Mouse (Mus musculus) heart, adult 9 months (tissue): ENCODE data around the gene Slc22a21.
"Not testable (repeated sequence)": the region's sequence is repeated elsewhere in the genome, so short reads cannot be mapped to it uniquely, and the experiment has no call there.

Experiments
- DNase-seq, 2 experiments: peaks; one replicate each; pipeline ENCODE4 v3.0.0; 2022; ENCODE audit warnings: low spot score in 2 of 2

The Slc22a21 gene

GRCm38 (mm10) chr11:53979788-53980621, at the start of gene Slc22a21:
Gene Slc22a21 (minus strand): TSS chr11:53980332.
- DNase-seq = peak; percentile 63 to 73

- no peak for DNase-seq
Observed at GRCm38 (mm10) chr11:54028997-54029396, 48.9 kb upstream of the Slc22a21 start.

GRCm38 (mm10) chr11:54028044-54028951, 48.2 kb upstream of the Slc22a21 start, which contains the start of gene Slc22a4:
Gene Slc22a4 (minus strand): TSS chr11:54028090.
- DNase-seq = peak; percentile 81 to 83

GRCm38 (mm10) chr11:54027131-54028043, 47.3 kb upstream of the Slc22a21 start:
- DNase-seq = no peak

DNA sequence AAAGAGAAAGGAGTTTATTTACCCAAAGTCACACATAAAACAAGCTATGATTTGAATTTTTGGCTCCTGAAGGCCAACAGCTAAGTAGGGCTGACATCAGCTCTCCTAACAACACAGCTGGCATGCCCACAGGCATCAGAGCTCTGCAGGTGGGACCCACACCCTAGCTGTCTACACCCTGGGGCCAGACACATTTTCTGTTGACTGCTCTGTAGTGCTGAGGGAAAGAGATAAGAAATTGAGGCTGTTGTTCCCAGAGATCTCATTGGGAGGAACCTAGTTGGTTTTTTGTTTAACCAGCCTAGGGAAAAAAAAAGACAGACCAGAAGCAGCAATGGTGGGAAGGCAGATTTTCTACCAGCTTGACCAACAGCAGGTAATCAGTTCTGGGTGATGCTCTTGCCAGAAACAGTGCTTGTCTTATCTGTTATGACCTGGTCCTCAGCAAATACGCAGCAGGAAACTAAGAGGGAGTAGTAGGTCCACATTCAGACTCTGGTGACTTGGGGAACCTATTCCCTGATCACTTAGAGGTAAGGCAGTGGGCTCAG, 46.4 kb upstream of the Slc22a21 start:
- no peak for DNase-seq

- no peak for DNase-seq
Observed at GRCm38 (mm10) chr11:54021396-54022093, 41.4 kb upstream of the Slc22a21 start.

DNA sequence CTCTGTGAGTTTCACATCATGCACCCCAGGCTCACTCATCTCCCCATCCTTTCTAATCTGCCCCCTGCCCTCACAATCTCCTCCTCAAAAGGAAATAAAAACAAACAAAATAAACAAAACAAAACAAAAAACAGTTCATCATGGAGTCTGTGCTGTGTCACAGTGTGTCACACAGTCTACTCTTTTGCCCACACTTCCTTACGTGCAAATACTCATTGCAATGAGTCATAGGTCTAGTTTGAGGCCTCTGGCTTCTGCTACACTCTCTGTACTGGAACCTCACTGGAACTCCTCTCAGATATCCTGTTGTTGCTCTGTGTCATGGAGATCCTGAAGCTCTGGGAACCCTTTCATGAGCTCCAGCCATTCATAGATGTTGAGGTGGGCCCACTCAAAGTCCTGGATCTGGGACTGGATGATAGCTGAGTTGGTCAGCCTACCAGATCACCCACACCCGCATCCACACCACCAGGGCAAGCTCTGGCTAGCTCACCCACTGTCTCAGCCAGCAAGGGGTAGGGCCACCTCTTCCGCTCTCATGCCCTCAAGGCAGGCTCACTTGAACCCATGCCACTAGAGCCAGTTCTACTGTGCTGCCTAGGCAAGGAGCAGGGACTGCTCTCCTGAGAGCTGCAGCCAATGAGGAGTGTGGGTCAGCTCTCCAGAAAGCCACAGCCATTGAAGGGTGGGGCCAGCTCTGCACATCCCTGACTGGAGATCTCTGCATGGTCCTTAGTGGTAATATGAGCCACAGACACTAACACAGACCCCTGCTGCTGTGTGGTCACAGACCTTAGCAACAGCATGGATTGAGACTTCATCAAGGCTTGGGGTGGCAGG, 39.0 kb upstream of the Slc22a21 start:
- no peak for DNase-seq

- no peak for DNase-seq
Observed at GRCm38 (mm10) chr11:54017596-54017995, 37.5 kb upstream of the Slc22a21 start.

DNA sequence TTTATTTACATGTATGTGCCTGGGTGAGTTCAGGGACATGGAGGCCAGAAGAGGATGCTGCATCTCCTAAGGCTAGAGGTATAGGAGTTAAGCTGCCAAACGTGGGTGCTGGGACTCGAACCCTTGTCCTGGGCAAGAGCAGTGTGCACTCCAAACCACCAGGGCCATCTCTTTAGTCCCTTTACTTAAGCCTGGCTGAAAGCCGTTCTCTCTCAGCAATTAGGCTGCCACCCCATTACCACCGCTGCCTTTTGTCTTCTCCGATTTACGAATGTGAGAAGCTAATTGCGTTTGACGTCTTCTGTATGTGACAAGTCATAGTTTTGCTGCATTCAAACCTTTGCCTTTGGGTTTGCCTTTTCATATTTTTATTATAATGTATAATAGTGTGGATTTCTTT, 35.9 kb upstream of the Slc22a21 start:
- no peak for DNase-seq

- DNase-seq = no peak
Observed at GRCm38 (mm10) chr11:54012961-54013360, 32.8 kb upstream of the Slc22a21 start.

GRCm38 (mm10) chr11:54011255-54011654, 31.1 kb upstream of the Slc22a21 start:
- DNase-seq = no peak

DNA sequence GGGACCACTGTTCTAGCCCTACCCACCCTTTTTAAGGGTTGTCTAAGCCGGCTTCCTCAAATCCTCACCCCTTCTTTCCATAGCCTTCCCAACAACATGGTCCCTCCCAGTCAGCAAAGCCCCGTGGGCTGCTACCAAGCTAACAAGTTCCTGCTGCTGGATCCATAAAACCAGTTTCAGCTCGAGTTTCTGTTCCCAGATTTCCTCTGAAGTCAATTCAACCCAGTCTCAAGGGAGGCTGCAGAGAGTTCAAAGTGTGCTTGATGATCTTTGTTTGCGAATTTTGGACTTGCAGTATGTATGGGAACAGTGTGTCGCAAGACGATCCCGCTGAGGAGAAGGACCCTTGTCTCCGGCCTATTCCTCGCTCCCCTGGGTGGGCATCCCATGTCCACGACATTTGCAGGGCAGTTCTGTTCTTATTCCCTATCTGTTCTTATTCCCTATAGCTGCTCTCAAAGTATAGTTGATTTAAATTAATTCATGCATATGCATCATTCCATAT, 28.3 kb upstream of the Slc22a21 start:
- peak; percentile 32 to 55 for DNase-seq

DNA sequence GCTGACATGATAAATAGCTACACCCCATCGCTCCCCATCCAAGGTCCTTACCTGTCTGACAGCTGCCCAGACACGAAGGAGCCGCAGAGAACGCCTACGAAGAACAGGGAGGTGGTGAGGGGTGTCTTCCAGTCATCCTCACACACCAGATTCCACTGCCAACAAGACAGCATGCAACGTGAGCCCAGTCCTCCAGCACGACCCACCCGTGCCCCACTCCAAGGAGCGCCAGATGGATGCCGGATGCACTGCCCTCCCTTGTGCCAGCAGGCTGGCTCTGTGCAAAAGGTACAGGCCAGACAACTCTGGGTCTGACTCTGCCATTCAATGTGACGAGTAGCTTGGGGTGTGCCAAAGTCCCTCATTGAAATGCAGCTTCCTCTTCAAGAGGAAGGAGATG, 27.6 kb upstream of the Slc22a21 start:
- no peak for DNase-seq

DNA sequence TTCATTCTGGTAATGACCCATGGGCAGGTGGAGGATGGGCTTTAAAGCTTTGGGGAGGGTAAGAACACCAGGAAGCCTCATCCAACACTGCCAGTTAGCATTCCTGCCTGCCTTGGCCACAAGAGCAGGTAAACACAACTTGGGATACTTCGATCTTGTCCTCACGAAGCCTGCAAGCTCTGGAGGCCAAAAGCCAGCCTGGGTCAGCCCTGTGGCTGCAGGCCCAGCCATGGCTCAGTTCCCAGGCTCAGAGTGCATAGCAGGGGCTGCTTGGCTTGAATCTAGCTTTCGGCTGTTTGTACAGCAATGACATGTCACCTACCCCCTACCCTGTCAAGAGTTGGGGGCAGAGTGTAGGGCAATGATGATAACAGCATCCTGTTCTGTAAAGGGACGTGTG, 26.8 kb upstream of the Slc22a21 start:
- peak; percentile 61 to 75 for DNase-seq

DNA sequence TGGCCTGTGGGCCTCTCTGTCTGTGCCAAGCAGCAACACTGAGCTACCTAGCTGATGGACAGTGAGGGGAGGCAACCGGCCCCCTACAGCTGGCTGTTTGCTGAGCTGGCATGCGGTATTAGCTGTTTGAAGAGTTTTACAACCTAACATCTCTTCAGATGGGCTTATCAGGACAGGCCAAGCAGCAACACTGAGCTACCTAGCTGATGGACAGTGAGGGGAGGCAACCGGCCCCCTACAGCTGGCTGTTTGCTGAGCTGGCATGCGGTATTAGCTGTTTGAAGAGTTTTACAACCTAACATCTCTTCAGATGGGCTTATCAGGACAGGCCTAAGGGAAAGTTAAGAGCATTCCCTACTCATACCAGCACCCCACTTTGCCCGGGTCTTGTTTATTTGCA, 26.2 kb upstream of the Slc22a21 start:
- DNase-seq = not testable (repeated sequence)

DNA sequence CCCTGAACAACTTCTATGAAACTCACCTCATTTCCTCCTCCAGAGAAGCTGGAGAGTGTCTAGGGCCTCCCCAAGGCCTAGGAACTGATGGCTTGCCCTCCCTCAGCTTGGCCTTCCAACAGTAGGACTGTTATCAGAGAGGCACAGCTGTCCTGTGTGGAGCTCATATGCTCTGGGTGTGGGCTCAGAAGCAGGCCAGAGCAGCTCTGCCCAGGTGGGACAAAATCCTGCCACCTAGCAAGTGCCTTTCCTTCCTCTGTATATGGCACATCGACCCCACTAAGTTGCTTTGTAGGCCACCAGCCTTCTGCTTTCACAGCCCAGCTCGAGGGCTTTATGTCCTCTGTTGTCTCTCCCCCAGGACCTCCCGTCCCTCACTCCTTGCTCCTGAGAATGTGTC, 24.6 kb upstream of the Slc22a21 start:
- DNase-seq = no peak

- peak; percentile 31 to 67 for DNase-seq
Observed at GRCm38 (mm10) chr11:54004221-54004620, 24.1 kb upstream of the Slc22a21 start.

DNA sequence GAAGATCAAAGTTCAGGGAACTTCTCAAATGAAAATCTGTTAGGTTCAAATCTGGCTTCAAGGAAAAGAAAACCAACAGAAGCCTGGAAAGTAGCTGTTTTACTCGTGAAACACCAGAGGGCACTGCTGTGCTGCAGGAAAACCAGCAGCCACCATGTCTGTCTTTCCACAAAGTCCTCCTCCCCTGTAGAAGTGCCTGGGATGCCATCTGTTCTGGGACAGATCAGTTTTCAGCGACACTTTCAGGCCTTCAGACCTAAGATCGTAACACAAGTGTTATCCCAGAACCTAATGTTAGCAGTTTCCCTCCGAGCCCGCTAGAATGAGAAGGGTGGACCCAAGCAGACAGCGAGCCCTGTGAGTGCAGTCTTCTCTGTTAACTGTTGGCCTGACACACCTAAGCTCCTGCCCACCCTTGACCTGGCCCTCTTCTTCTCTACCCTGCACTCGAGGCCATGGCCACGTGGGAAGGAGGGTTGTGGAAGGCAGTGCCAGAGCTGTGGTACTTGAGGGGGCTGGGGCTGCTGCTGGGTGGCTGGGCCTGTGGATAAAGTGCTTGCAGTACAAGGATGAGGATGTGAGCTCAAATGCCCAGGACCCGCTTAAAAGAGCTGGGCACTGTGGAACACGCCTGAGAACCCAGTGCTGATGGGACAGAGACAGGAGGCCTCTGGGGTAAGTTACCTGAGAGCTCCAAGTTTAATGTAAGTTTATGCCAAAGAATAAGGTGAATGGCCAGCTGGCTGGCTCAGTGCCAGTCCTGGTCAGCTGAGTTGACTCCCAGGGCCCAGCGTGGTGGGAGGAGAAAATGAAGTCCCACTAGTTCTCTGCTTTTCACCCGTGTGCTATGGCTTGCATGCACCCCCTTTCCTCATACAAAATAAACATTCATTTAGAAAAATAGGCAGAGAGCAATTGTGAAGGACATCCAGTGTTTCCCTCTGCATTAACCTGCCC, 22.9 kb upstream of the Slc22a21 start:
- peak in 1 of 2 experiments; percentile 38 for DNase-seq
